Mouse (Mus musculus): ENCODE measurements around the gene Opn4. TPM values are rescaled to one million over a fixed set of nuclear protein-coding genes. Genes with fewer than 3 reads are reported as not detected.

Opn4 gene
- polyA plus RNA-seq (2012; ENCODE audit: insufficient read depth, low replicate concordance) = not detected in 2 replicates

GRCm38 (mm10) chr14:34599941-34600340 lies at the start of gene Opn4:
Opn4 (minus strand) TSS chr14:34600142.
- Histone ChIP-seq H3K4me1 (no peaks in the 10 kb centered on the region), H3K9me3 (peaks cover 5% of the 10 kb centered on the region), H3K27me3 (replicated peaks) (peaks cover 54% of the 10 kb centered on the region), H3K36me3 (replicated peaks; ENCODE audit: low read length) (no peaks in the 10 kb centered on the region), H3K4me3 (replicated peaks) (no peak within 1 kb of the TSS)
- TF ChIP-seq GATA1 (IDR thresholded peaks at IDR 0.05; ENCODE audit: borderline replicate concordance, low read length) (no peak), FLI1 (IDR thresholded peaks at IDR 0.05; ENCODE audit: low read length) (no peak)

GRCm38 (mm10) chr14:34647870-34648475 lies 48.0 kb upstream of the Opn4 start:
- H3K27me3 ChIP-seq (replicated peaks) = peaks cover 3% of the 10 kb centered on the region
- peaks cover 31% of the 10 kb centered on the region for H3K4me1 ChIP-seq
- no peak for TF ChIP-seq FLI1 (IDR thresholded peaks at IDR 0.05; ENCODE audit: low read length)
- no peaks in the 10 kb centered on the region for H3K36me3 ChIP-seq (replicated peaks; ENCODE audit: low read length)
- H3K9me3 ChIP-seq = 0 out of 2 replicates have a peak, but pooled peaks cover 4% of the 10 kb centered on the region
- no peak overlapping the region for H3K4me3 ChIP-seq (replicated peaks)

GRCm38 (mm10) chr14:34644140-34644539 lies 44.2 kb upstream of the Opn4 start:
- no peak overlapping the region for H3K4me3 ChIP-seq (replicated peaks)
- H3K36me3 ChIP-seq (replicated peaks; ENCODE audit: low read length) = no peaks in the 10 kb centered on the region
- peaks cover 3% of the 10 kb centered on the region for H3K27me3 ChIP-seq (replicated peaks)
- H3K4me1 ChIP-seq = peaks cover 37% of the 10 kb centered on the region
- TF ChIP-seq GATA1 (IDR thresholded peaks at IDR 0.05; ENCODE audit: borderline replicate concordance, low read length) (no peak), FLI1 (IDR thresholded peaks at IDR 0.05; ENCODE audit: low read length) (no peak)
- no peaks in the 10 kb centered on the region for H3K9me3 ChIP-seq

GRCm38 (mm10) chr14:34635721-34636120 lies 35.8 kb upstream of the Opn4 start:
- H3K36me3 ChIP-seq (replicated peaks; ENCODE audit: low read length) = no peaks in the 10 kb centered on the region
- H3K9me3 ChIP-seq = no peaks in the 10 kb centered on the region
- H3K27me3 ChIP-seq (replicated peaks) = no peaks in the 10 kb centered on the region
- H3K4me1 ChIP-seq = peaks cover 20% of the 10 kb centered on the region
- no peak overlapping the region for H3K4me3 ChIP-seq (replicated peaks)
- TF ChIP-seq FLI1 (IDR thresholded peaks at IDR 0.05; ENCODE audit: low read length) (no peak), GATA1 (IDR thresholded peaks at IDR 0.05; ENCODE audit: borderline replicate concordance, low read length) (no peak)

- no peak for TF ChIP-seq GATA1 (IDR thresholded peaks at IDR 0.05; ENCODE audit: borderline replicate concordance, low read length)
- TF ChIP-seq FLI1 (IDR thresholded peaks at IDR 0.05; ENCODE audit: low read length) = no peak
- Histone ChIP-seq H3K27me3 (replicated peaks) (peaks cover 2% of the 10 kb centered on the region), H3K9me3 (no peaks in the 10 kb centered on the region), H3K4me1 (peaks cover 20% of the 10 kb centered on the region), H3K4me3 (replicated peaks) (no peak overlapping the region), H3K36me3 (replicated peaks; ENCODE audit: low read length) (no peaks in the 10 kb centered on the region)
Measured at GRCm38 (mm10) chr14:34635192-34635591, 35.2 kb upstream of the Opn4 start.

GRCm38 (mm10) chr14:34632722-34633448 lies 32.9 kb upstream of the Opn4 start:
- no peak for TF ChIP-seq FLI1 (IDR thresholded peaks at IDR 0.05; ENCODE audit: low read length)
- TF ChIP-seq GATA1 (IDR thresholded peaks at IDR 0.05; ENCODE audit: borderline replicate concordance, low read length) = no peak
- Histone ChIP-seq H3K27me3 (replicated peaks) (peaks cover 2% of the 10 kb centered on the region), H3K9me3 (no peaks in the 10 kb centered on the region), H3K4me3 (replicated peaks) (no peak overlapping the region), H3K4me1 (peaks cover 26% of the 10 kb centered on the region), H3K36me3 (replicated peaks; ENCODE audit: low read length) (no peaks in the 10 kb centered on the region)

GRCm38 (mm10) chr14:34626824-34627223 lies 26.9 kb upstream of the Opn4 start:
- no peaks in the 10 kb centered on the region for H3K36me3 ChIP-seq (replicated peaks; ENCODE audit: low read length)
- no peaks in the 10 kb centered on the region for H3K9me3 ChIP-seq
- TF ChIP-seq FLI1 (IDR thresholded peaks at IDR 0.05; ENCODE audit: low read length) (no peak), GATA1 (IDR thresholded peaks at IDR 0.05; ENCODE audit: borderline replicate concordance, low read length) (no peak)
- peaks cover 2% of the 10 kb centered on the region for H3K27me3 ChIP-seq (replicated peaks)
- H3K4me3 ChIP-seq (replicated peaks) = no peak overlapping the region
- H3K4me1 ChIP-seq = peaks cover 25% of the 10 kb centered on the region

GRCm38 (mm10) chr14:34623531-34624210 lies 23.7 kb upstream of the Opn4 start:
- H3K4me1 ChIP-seq = peaks cover 37% of the 10 kb centered on the region
- H3K27me3 ChIP-seq (replicated peaks) = peaks cover under 1% of the 10 kb centered on the region
- H3K36me3 ChIP-seq (replicated peaks; ENCODE audit: low read length) = no peaks in the 10 kb centered on the region
- TF ChIP-seq FLI1 (IDR thresholded peaks at IDR 0.05; ENCODE audit: low read length) = no peak
- TF ChIP-seq GATA1 (IDR thresholded peaks at IDR 0.05; ENCODE audit: borderline replicate concordance, low read length) = no peak
- no peaks in the 10 kb centered on the region for H3K9me3 ChIP-seq
- no peak overlapping the region for H3K4me3 ChIP-seq (replicated peaks)

GRCm38 (mm10) chr14:34623074-34623473 lies 23.1 kb upstream of the Opn4 start:
- TF ChIP-seq FLI1 (IDR thresholded peaks at IDR 0.05; ENCODE audit: low read length) (no peak), GATA1 (IDR thresholded peaks at IDR 0.05; ENCODE audit: borderline replicate concordance, low read length) (no peak)
- Histone ChIP-seq H3K4me3 (replicated peaks) (no peak overlapping the region), H3K27me3 (replicated peaks) (peaks cover 2% of the 10 kb centered on the region), H3K9me3 (no peaks in the 10 kb centered on the region), H3K4me1 (peaks cover 39% of the 10 kb centered on the region), H3K36me3 (replicated peaks; ENCODE audit: low read length) (no peaks in the 10 kb centered on the region)

Measured in megakaryocyte, embryonic 14.5 days (primary cell).